Mouse (Mus musculus): ENCODE measurements around the gene Auh. TPM values are rescaled to one million over a fixed set of nuclear protein-coding genes. Genes with fewer than 3 reads are reported as not detected.

Gene Auh
- total and polyA plus RNA-seq, 3 experiments: 17.8 to 36.6 (median 21.3) TPM

DNA sequence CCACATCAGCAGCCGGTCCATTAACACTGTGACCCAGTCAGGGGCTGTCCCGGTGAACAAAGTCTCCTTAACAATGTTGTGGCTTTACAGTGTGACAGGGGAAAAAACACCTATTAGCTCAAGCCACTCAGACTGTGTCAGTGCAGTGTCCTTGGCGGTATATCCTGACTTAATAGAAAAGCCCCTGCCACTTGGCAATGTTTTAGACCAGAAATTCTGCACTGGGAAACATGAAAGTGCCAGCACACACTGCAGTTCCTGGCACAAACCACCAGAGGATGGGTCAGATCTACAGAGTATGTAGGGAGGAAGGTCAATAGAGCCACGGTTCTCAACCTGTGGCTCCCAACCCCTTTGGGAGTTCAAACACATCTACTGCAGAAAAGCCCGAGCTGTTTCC lies 138.6 kb downstream of the Auh start:
- ATAC-seq (ENCODE audit: extremely low read depth, insufficient number of reproducible peaks, low FRiP score, poor library complexity, severe bottlenecking): no peak
- DNase-seq (ENCODE audit: low spot score): no peak
- peaks cover 70% of the 10 kb centered on the region for H3K9me3 ChIP-seq (replicated peaks)
- H3K4me1 ChIP-seq (ENCODE audit: insufficient read depth, low read depth, low read length): no peaks in the 10 kb centered on the region
- H3K4me3 ChIP-seq (ENCODE audit: low read depth, low read length): no peak overlapping the region
- H3K27me3 ChIP-seq (ENCODE audit: insufficient read depth, low read length): no peaks in the 10 kb centered on the region
- TF ChIP-seq POLR2AphosphoS5 (IDR thresholded peaks at IDR 0.05; ENCODE audit: insufficient replicate concordance, low read depth, low read length): no peak
- no peak for TF ChIP-seq GATA2 (IDR thresholded peaks at IDR 0.05; ENCODE audit: borderline replicate concordance, low read depth, low read length)
- no peak for TF ChIP-seq TAL1 (conservative IDR thresholded peaks at IDR 0.05; ENCODE audit: low read depth, low read length)
- no peak for TF ChIP-seq GATA1 (IDR thresholded peaks at IDR 0.05; ENCODE audit: borderline replicate concordance, low read length)
- no peak for TF ChIP-seq CTCF (IDR thresholded peaks at IDR 0.05; ENCODE audit: low read depth, low read length)
- H3K36me3 ChIP-seq (replicated peaks): no peaks in the 10 kb centered on the region

Other genes starting within 250 kb of the Auh start
- gene Nfil3, start 51.4 kb upstream of the Auh start, total RNA-seq (2014; fragmentation: Nextera tagmentation): not detected in 2 replicates
- gene Nfil3, start 51.4 kb upstream of the Auh start, total RNA-seq (2017): 0.11 TPM in 1 of 2 replicates, not detected in the other
- 0.03 TPM in 2 replicates for gene Nfil3, start 51.4 kb upstream of the Auh start, polyA plus RNA-seq (2012)

Measured in G1E (cell line).